Mouse (Mus musculus) cerebellum, adult 9-11 months (tissue): Measurements from ENCODE around the gene Sox15.

Experiments used
- DNase-seq: peaks from one replicate; pipeline ENCODE4 v3.0.0; 2022

Gene Sox15

DNA sequence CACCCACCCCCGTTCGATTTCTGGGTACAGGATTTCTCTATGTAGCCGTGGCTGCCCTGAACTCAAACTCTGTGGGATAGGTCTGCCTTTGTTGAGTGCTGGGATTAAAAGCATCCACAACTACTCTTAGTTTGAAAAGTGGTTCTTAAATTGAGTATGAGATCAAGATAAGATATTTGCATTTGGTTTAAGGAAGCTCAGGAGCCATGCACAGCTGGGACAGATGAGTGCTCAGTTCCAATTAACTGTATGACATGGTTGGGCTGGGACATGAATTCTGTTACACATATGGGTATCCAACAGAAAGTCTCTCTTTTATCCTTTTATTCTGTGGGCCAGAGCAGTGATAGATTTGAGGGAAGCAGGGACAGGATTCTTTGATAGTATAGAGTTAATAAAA, 19.6 kb upstream of the Sox15 start:
- DNase-seq = no peak

DNA sequence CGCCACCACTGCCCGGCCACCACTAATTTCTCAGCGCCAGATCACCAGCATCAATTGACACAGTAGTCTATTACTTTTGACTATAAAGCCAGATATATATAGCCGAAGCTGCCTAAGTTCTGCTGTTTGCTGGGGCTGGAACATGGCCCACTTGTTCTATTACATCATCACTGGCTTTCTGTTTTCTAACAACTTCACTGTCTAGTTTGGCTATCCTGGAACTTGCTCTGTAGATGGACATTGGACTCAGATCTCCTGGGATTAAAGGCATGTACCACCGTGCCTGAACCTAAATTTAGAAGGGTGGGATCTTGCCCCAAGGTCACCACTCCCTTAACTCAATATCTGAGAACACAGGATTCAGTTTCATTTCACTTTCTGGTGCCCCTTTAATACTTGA, 9.3 kb upstream of the Sox15 start:
- no peak for DNase-seq

DNA sequence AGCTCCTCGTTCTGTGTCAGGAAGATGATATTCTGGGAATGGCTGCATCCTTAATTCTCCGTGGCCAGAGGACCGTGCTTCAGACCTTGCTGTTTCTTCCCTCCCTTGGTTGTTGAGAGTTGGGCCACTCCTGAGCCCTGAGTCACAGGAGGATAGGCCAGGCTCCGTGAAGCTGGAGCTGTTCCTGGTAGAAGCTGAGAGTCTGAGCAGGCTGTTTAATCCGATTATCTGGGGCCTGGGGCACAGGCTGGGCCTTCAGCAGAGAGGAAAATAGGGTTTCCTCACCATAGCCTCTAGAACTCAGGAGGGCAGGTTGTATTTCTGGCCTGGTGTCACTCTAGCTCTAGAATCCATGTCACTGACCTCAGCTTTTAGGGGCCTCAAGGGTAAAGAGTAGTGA, 1.7 kb upstream of the Sox15 start:
- no peak for DNase-seq

DNA sequence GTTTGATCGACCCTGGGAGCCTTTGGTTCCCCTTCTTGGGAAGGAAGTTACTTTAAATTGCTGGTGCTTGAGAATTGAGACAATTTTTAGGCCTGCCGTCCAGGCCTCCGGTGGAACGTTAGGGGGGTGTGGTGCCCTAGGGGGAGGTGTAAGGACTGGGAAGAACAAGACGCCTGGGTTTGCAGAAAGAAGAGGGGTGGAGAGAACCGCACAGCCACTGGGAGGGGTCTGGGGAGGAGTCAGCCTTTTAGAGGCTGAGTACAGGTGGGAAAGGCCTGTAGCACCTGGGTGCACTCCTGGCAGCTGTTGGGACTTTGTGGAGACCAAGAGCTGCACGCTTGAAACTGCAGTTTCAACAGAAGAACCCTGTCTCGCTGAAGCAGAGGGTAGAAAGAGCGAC, 354 bp upstream of the Sox15 start:
- DNase-seq = peak; percentile 34

DNA sequence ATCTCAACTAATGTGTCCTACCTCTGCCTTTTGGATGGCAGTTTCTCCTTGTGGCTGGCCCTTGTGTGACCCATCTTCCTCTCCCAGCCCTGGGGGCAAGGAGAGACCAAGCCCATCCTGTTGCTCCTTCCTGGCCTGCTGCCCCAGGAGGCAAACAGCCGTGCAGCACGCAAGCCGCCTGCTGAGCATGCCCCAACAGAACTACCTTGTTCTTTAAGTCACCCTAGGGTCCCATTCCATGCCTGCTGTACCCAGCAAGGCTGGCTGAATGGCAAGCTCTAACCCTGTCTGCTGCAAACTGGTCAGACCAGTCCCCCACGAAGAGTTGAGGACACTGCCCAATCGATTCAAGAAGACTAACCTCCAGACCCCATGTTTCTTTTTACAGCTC, 946 bp downstream of the Sox15 start:
- peak; percentile 46 for DNase-seq

DNA sequence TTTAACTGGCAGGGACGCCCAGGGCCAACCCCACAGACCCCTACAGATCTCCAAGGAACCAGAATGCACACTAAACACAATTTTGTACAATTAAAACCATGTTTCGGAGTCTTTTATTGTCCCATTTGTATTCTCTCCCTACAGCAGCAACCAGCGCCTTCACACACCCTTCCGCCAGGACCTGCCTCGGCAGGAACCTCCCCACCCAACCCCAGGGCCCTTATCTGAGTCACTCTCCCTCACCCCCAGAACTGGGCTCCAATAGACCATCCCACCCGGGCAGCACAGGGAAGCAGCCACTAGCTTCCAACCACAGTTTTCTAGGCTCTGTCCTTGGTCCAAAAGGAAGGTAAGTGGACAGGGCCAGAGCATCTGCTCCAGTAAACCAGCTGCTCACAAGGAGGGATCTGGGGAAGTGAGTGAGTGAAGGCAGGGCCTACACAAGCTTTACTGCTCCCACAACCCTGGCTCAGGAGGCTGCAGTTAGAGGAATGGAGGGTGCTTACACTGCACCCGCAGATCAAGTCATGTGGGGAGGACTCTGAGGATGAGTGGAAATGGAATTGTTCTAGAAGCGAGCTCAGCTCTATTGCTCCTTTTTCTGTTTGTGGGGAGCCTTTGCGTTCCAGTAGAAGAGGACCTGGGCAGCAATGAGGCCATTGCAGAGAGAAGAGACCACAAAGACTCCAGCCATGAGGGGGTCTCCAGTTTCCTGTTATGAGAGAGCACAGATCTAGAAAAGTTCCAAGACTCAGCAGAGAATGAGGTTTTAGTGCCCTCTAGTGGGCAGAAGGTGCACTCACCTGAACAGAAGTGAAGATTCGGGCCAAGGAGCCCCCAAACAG, 1.7 kb downstream of the Sox15 start:
- peak; percentile 49 for DNase-seq

DNA sequence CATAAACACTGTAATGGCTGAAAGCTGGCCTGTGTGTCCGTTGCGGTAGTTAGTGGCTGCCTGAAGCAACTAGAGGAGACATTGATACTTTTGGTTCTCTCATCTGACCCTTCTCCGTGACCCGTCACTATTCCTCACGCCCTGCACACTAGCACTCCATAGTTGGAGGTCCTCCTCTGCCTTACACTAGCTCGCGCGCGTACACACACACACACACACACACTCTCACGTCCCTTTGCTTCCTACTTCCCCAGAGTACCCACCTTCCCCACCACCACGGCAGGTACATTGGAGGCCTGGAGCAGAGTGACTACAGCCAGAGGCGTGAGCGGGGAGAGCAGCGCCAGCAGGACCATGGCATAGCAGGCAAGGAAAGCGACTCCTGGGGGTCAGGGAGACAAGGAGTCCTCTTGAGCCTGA, 2.4 kb downstream of the Sox15 start:
- peak; percentile 38 for DNase-seq

DNA sequence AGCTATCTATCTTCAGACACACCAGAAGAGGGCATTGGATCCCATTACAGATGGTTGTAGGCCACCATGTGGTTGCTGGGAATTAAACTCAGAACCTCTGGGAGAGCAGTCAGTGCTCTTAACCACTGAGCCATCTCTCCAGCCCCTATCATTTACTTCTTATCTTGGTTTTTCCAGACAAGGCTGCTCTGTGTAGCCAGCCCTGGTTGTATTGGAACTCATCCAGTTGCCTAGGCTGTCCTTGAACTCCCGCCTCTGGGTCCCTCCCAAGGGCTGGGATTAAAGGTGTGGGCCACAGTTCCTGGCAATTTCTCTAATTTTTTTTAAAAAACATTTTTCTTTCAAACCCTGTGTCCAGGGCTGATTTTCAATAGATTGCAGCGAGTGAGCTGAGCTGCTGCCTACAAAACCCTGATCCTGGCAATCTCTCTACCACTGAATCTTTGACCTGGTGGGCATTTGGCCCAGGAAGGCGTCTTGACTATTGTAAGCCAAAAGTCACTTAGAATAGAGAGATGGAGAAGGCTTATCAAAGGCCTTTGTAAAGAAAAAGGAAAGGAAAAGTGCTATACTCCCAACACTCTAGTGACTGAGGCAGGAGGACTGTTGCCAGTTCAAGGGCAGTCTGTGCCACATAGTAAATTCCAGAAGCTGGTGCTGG, 6.2 kb downstream of the Sox15 start:
- DNase-seq = peak; percentile 57

DNA sequence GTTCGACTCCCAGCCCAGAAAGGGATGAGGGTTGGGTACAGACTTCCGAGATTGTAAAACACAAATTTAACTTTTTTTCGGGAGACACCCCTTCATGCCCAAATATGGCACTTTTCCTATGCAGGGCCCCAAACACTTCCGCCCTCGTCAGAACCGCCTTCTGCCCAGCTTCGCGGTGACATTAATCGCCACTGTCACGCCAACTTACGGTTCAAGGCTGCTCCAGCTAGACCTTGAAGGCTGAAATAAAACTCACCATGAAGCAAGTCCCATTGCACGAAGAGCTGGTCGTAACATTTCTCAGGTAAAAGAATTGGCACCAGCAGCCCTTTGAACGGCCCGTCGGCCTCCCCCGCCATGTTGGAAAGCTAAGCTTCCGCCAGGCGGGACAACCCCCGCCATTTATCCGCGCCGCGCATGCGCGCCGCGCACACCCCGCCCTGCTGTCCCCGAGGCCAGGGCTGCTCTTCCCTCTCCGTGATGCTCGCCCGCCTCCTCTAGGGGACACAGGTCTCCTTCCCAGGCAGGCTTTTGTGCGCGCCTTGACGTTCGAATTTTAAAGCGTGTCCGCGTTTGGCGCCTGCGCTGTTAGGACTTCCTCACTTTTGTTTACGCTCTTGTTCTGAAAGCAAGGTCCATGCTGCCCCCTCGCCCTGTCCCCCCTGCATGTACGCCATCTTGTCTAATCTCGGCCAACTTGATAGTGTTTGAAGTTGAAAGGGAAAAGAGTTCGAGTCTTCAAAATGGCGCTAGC, 7.3 kb downstream of the Sox15 start, which contains the start of gene Mpdu1:
Mpdu1 (minus strand) TSS at position 430 of the 754 bp plus-strand sequence.
- DNase-seq = peak; percentile 98

DNA sequence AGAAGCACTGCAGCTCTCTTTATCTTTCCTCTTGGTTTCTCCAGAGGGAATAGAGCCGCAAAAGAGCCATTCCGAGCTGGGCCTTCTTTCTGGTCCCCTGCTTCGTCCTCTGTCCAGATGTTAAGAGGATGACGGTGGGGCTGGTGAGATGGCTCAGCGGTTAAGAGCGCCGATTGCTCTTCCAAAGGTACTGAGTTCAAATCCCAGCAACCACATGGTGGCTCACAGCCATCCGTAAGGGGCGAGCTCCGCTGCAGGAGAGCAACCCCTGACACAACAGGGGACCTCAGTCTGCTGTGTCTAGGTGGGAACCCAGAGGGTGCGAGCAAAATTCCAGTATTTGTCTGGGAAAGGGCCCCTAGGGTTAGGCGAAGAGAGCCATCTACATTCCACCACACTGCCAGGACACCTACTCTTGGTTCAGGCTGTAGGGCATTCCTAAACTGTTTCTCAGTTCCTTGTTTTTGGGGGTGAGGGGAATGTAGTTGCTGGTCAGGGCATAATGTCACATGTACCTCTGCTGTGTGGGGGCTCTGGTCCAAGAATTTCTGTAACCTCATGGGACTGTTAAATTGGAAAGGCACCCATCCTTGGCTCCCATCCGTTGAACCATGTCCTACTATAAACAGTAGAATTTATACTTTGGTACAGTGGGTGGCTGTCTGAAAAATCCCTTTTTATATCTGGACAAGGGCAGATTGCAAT, 8.0 kb downstream of the Sox15 start:
- peak; percentile 72 for DNase-seq

DNA sequence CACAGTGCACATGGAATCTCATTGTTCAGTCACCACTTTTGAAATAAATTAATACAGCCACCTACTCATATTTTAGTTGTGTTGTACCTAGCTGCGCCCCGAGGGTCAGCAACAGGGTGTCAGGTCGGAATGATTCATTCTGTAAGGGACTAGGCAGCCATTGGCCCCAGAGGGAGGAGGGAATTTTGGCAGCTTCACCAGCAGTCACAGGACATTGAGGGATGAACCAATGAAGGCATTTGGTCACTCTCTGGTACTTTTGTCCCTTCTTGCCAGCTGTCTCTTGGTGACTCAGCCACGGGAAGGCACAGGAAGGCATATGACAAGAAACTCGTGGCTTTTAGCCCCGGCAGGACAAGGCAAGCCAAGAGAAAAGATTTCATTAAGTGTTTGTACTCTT, 8.7 kb downstream of the Sox15 start:
- DNase-seq = peak; percentile 63

DNA sequence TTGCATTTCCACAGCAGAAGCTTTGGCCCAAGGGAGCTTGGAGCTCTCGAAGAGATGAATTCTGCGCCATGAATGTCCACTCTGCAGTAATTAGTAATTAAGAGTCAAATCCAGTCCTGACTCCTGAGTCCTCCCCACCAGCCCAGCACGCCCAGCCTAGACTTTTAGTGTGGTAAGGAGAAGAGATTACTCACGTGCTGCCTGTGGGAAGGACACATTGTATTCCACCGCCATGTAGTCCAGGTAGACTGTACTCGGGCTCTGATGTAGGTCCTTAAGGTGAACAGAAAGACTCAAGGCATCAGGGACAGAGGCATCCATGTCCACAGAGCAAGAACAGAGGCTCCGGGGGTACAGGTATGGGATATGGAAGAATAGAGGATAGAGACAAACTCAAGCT, 9.7 kb downstream of the Sox15 start:
- no peak for DNase-seq

DNA sequence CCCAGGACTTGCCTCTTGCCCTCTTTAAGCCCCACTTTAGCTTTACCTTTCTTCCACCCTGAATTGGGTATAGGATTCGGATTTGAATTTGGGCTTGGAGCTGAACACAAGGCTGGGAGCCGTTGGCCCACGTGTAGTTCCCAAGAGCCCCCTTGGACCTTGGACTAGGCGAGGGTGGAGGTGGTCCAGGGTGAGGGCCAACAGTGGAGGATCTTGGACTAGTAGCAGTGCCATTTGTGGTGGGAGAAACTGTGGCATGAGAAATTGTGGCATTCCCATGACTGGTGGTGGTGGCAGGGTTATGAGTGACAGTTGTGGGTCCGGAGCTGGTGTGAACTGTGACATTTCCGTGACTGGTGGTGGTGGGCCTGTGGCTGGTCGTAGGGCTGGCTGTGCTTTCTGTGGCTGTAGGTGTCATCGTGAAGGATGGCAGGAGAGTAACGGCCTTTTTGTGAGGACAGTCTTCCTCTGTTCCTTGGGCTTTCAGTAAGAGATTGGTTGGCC, 10.4 kb downstream of the Sox15 start:
- peak; percentile 46 for DNase-seq

DNA sequence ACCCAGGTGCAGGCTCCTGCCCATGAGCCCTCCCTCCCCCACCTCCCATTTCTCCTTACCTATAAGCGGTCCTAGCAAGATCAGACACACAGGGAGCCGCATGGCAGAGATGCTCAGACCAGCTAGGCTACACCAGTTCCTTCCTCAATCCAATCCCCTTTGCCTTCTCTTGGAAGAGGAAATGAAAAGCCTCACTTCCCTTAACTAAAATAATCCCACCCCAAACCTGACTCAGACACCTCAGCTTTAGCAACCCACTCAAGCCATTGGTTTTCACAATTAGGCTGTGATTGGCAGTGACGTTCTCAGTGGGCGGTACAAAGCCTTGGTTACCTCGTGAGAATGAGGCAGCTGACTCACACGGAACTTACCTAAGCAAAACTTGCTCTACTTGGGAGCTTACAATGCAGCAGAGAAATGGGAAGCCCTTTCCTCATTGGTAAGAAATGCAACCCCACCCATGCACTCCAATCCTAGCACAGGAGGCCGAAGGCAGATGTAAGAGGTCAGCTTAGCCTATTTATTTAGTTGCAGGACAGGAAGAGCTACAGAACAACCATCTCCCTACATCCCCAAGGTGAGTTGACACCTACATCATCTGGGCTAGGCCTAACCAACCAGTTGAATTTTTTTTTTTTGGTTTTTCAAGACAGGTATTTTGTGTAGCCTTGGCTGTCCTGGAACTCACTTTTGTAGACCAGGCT, 11.0 kb downstream of the Sox15 start, which contains the start of gene Cd68:
Cd68 (minus strand) TSS at position 193 of the 704 bp plus-strand sequence.
- DNase-seq = peak; percentile 34

DNA sequence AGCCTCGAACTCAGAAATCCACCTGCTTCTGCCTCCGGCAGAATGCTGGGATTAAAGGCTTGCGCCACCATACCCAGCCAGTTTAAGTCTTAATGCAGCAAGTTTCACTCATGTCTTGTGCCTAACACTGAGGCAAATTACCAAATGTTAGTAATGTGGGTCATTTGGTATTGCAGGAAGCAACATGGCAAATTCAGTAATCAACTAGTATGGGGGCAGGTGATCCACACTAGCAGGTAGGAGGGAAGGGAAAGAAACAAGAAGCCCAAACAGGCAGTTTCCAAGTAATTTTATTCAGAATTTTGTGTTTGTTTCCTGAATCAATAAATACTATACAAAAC, 11.5 kb downstream of the Sox15 start:
- no peak for DNase-seq

DNA sequence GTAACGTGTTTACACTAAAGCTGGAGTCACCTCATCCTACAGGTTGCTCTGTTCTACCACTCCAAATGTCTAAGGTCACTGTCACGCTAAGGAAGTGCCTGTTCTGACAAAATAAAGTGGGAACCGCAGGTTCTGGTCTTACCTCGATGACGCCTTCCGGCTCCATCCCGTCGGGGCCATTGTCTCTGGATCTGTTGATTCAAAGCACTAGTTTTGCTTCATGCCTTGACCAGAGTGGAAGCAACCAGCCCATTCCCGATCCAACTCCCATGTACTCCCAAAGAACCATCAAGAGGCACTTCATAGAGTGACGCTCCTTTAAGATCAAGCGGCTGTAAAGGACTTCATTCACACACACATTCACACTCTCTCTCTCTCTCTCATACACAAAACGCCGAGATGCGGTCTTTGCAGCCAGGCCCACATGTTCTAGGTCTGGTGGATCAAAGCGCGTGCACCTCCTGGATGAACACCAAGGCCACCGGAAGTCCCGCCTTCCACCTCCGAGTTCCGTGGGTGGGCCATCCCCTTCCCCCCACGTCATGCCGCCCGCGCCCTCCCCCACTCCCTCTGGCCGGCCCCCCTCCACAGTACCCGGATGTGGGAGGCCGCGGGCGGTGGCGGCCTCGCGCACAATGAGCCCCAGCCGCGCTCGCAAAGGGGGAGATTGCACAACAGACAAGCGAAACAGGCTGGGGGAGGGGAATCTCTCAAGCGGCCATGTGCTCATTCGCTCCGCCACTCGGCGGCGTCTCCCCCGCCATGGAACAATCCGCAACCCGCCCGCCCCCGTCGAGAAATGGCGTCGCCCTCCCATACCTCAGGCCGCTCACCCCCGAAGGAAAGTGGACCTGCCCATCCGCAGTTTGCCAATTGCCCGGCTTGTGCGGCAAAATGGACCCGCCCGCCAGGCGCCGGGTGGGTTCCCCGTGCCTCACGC, 15.9 kb downstream of the Sox15 start:
- DNase-seq = peak; percentile 97

DNA sequence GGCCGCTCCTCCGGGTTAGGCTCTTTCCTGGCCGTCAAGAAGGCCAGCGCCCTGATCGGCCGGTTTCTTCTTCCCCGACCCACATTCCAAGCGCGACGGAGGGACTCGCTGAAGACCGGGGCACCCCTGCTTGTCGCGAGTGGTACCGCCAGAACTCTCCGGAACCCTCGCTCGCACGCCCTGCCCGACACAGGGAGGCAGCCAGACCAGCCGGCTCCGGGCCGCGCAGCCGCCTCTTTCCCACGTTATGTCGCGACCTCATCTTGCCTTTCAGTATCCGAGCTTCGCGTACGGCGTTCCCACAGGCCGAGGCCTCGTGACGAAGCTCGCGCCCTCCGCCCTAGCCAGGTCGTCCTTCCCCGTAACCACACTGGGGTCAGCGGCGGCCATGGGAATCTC, 16.6 kb downstream of the Sox15 start:
- no peak for DNase-seq

DNA sequence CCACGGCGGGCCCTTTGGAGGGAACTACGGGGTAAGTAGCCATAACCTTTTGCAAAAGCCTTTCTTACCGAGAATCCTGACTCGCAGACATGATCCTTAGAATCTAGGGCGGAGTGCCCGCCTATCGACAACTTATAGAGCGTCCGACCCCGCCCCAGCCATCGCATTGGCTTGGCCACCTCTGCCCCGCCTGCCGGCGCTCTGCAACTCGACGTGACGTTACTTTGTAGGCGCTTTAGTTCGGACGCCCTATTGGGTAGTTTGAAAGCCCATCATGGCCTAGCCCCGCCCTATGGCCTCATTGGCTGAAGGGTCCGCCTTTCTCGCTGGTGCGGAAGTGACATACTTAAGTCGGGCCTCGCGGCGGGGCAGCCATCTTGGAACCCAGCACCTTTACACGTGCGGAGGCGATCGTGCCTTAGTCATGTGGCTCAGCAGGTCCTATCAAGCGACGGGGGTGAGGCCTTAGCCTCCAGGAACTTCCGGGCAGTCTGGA, 17.1 kb downstream of the Sox15 start, which contains the start of gene Eif4a1:
Eif4a1 (minus strand) TSS at position 213 of the 496 bp plus-strand sequence.
- DNase-seq = peak; percentile 100

DNA sequence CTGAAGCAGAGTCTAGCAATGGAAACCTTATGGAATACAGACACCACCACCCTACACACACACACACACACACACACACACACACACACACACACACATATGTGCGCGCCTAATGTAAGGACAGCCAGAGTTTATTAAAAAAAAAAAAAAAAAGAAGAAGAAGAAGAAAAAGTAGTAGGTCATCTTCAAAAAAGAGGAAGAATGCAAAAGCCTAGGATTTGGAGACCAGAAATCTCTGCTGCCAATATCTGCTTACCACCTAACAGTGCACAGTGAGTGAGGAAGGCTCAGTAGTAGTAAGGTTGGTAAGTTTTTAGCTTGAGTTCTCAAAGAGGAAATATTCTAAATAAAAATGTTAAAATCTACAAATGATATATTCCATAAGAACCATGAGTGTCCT, 24.0 kb downstream of the Sox15 start:
- DNase-seq = no peak

DNA sequence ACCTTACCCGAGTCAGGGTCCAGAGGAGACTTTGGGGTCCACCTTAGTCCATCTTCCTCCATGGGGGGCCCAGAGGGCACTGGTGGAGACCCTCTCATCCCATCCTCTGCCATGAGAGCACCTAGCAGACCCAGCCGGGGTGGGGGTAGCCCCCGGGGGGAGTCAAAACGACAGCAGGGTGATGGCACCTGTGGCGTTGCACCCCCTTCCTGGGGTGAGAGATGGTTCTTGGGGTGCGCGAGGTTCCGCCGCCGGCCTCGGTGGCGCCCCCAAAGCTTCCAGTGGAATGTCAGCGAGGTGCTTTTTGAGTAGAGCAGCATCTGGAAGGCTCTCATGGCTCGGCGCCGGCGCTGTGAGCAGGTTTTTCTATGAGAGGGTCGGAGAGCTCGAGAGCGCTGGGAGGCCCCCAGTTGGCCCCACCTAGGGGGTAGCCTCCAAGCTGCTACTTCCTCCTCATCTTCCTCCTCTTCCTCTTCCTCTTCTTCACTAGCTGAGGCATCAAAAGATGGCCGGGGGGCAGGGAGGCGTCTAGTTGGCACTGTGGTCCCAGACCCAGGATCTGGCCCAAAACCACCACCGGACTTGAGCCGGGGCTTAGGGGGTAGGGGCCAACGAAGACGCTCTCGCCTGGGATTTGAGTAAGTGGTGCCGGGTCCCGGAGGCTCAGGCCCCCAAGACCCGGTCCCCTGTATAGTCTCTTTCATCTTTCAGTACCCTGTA, 25.2 kb downstream of the Sox15 start:
- peak; percentile 71 for DNase-seq
